Mouse (Mus musculus) small intestine, adult 2 months (tissue): ENCODE measurements at regions not wholly inside any gene's neighbourhood (a gene's known extent, or its start where the extent isn't known, plus 50 kb on each side); places are given as distances from the start of the nearest gene placed in this dataset.

Source experiments
- CTCF ChIP-seq: fragments of 200-500 bp; IDR thresholded peaks from 2 replicates; pipeline ENCODE4 v1.5.1; 2012; ENCODE audit warnings: low read depth, mild to moderate bottlenecking, control low read depth, inconsistent platforms, low read length, moderate library complexity, mixed read lengths; ENCODE audit not compliant: insufficient replicate concordance, insufficient read length; ENCODE audit errors: extremely low read depth
- POLR2A ChIP-seq: fragments of 200-500 bp; IDR thresholded peaks from 2 replicates; pipeline ENCODE4 v1.6.1; 2012; ENCODE audit warnings: low read depth, mild to moderate bottlenecking, control low read depth, inconsistent platforms, low read length, moderate library complexity

DNA sequence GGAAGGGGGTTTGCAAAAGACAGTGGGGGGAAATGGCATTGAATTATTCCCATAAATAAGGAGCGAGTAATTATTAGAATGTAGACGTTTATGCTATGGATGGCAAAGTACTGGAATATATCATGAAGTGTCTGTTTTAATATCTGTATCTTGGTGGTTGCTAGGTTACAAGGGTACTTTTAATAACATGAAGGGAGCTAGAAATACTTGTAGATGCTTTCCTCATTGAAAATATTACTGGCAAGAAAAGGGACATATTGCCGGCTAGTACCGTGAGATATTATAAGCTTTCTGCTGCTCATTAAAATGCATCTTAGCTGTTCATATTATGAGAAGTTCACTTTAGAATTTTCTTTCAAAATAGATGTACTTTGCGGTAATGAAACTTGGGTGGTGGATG is 278.4 kb downstream of the Mex3b start:
- TF ChIP-seq CTCF: no peak
- TF ChIP-seq POLR2A: no peak
